Mouse (Mus musculus) spleen, postnatal 14 days (tissue): Measurements from ENCODE around the gene Zfp27.
"Not testable (repeated sequence)": the region's sequence is repeated elsewhere in the genome, so short reads cannot be mapped to it uniquely, and the experiment has no call there.

ENCODE experiments used
- DNase-seq, 2 experiments: peaks; one replicate each; pipeline ENCODE4 v3.0.0; 2021 to 2022; ENCODE audit warnings: low spot score in 2 of 2

Zfp27 gene

DNA sequence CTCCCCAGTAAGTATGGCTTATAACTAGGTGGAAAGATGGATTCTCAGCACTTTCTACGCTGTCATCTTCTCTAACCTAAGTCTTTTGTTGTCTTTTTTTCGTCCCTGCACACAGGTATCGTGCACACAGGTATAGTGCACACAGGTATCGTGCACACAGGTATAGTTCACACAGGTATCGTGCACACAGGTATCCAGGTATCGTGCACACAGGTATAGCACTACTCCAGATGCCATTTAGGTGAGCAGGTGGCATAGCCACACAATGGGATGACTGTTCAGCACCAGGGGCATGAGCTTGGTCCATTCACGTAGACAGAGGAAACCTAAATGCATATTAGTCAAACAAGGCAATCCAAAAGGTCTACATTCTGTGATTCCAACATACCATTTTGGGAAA, 15.9 kb downstream of the Zfp27 start:
- DNase-seq = no peak

DNA sequence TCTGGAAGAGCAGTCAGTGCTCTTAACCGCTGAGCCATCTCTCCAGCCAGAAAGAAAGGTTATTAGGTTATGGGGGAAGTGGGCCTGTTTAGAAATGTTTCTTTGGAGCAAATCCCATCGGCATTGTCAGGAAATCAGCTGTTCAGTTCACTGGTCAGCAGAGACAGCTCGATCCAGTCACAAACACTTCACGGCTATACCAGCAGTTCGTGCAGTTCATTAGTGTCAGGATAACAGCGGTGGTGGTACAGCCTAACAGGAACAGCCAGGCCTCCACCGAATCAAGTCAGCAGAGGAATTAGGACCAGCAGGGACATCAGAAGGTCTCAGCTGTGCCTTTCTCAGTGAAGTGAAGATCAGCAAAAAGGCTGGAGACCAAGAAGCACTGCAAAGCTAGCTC, 25.5 kb downstream of the Zfp27 start:
- DNase-seq = no peak

DNA sequence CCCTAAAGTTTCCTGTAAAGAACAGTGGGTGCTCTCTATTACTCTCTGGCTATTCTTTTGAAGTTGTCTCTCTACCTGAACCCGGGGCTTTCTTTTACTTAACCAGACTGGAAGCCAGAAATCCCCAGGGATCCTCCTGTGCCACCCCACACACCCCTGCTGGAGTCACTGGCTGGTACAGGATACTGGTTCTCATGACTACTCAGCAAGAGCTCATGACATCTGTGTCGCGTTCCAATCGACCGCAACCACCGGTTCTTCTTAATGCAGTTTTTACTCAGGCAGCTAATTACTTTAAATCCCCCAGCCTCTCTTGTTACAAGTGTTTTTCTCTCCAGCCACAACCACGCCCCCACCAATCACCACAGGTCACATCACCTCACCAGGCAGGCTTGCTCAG, 26.3 kb downstream of the Zfp27 start:
- DNase-seq = no peak

DNA sequence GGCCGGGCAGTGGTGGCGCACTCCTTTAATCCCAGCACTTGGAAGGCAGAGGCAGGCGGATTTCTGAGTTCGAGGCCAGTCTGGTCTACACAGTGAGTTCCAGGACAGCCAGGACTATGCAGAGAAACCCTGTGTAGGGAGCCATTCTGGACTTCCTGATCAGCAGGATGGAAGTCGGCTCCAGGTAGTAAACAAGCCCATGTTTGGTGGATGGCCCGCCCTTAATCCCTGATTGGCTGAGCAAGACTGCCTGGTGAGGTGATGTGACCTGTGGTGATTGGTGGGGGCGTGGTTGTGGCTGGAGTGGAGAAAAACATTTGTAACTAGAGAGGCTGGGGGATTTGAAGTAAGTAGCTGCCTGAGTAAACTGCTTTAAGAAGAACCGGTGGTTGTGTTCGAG, 28.8 kb downstream of the Zfp27 start:
- DNase-seq = not testable (repeated sequence)

DNA sequence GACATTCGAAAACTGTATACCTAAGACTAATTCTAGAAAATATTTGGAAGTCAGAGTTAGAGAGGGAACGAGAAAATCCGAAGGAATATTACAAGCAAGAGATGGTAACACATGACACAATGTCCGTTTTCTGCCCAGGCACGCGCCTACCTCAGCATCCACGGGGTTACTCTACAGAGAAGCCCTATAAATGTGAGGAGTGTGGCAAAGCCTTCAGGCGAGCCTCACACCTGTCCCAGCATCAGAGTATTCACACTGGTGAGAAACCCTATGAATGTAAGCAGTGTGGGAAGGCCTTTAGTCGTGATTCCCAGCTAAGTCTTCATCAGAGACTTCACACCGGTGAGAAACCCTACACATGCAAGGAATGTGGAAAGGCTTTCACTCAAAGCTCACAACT, 32.1 kb downstream of the Zfp27 start:
- DNase-seq = no peak

DNA sequence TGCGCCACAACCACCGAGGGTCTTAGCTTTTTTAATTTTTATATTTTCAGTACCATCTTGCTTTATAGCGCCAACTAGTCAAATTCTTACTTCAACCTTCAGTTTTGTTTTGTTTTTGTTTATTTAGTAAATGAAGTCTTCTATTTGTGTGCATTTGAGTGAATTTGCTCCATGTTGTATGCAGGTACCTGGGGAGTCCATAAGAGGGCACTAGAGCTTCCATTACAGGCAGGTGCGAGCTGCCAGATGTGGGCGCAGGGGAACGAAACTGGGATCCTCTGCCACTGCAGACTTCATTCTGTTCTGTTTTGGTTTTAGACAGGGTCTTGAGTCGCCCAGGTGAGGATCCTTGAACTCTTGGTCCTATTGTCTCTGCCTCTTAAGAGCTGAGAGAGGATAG, 44.7 kb downstream of the Zfp27 start:
- DNase-seq = no peak

DNA sequence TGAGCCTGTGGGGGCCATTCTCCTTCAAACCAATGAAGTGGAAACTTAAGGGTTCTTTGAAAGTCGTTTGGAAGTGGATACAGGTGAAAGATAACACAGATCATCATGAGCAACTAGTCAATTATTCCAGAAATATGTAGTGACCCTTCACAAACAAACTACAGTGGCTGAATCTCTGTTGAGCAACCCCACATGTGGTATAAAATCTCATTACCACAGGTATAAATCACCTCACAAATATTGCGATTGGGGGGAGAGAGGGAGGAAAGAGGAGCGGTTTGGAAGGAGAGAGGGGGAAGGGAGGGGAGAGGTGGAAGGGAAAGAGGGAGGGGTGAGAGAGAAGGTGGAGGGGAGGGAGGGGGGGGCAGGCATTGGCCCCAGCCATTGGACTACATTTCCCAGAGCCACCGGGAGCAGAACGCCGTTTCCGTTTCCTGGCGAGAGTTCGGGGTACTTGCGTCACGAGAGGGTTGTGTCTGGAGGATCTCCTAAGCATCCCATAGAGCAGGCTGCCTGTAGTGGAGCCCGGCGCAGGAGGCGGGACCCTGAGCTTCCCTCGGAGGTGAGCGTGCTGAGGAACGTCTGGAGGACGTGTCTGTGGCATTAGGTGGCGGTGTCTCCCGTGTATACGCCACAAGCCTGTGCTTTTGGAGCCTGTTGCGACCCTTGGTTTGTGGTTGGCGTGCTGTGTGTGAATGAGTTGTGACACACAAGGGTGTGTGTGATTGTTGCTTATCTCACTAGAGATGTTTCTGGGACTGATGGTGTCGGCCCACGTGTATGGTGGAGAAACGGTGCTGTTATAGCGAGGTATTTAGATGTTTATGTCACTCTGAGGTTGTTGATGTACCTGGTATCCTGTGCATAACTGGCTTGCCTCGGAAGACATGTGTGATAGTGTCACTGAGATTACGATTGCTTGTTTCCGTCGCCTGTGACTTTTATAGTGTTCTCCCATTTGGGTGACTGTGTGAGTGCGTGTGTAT, 46.5 kb downstream of the Zfp27 start, which contains the start of gene Zfp420:
Zfp420 (plus strand) TSS at position 448 of the 986 bp plus-strand sequence.
- peak; percentile 42 to 66 for DNase-seq

DNA sequence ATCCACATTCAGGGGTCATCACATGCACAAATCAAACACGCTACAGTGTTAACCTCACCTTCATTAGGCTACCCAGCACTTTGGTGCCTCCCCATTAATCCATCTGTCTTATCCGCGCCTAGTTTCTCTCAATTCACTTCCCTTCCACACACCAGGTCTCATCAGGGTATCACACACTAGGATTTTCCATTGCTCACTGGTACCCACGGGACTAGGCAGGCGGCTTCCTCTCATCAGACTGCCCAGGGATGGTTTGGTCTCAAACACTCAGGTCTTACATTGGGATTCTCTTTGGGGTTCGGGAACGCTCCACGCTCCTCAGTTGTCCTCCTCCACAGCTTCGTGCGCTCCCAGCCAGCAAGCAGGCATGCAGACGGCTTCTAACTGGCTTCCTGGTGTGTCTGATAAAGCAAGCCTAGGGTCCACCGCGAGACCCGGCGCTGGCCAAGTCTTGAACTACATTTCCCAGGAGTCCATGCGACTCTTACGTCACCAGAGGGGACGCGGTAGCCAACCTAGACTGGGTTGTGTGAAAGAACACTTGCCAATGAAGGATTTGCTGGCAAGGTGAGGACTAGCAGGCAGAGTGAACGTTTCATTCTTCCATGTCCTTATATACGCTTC, 53.0 kb downstream of the Zfp27 start, which contains the start of gene Zfp940:
Zfp940 (minus strand) TSS at position 451 of the 624 bp plus-strand sequence.
- DNase-seq = peak; percentile 48 to 77

DNA sequence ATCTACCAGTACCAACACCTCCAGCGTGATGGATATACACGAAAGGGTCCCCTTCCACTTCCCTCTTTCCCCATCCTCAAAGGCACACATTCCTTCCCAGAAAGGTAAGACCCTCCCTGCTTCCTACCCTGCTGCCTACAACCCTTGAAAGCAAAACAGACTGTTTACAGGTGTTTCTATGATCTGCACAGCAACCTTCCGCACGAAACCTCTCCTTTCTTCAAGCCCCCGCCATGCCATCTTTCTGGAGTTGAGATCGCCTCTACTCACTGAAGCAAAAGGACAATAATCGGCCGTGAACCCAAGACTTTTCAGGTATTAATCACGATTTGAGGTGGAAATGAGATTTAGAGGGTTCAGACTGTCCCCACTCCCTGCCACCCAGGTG, 53.5 kb downstream of the Zfp27 start:
- DNase-seq = no peak

DNA sequence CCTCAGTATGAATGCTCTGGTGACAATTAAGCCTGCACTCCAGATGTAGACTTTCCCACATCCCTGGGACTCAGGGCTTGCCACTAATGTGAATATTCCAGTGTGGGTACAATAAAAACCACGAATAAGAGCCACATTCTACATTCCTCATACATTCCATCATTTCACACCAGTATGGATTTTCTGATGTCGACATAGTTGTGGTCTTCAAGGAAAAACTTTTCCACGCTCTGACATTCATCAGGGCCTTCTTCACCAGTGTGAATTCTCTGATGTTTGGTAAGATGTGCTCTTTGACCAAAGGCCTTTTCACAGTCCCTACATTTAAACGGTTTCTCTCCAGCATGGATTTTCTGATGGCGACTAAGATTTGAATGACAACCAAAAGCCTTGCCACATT, 61.8 kb downstream of the Zfp27 start:
- DNase-seq = no peak
